In genomic region chr17:43869677-43870076, GRCm38 (mm10) we compare ENCODE assay signal across 10 mouse cellular contexts.
A peak's percentile ranks its signal among the peaks of the same experiment; 100 is the strongest.
DNase-seq lines count a peak whose midpoint lies in the region; ATAC-seq lines count a peak whose summit lies in the region.
"Had no signal": no experiment of that assay in that cellular context is flagged by ENCODE, and none has a peak within 500 bp of the region (broad histone marks: within the 10 kb centered on the region; RNA-seq: fewer than 3 reads in every experiment).

No protein-coding gene starts in this region.

- no peaks in the 10 kb centered on the region for H3K27me3 ChIP-seq in forebrain, embryonic 11.5 days (ENCODE audit: control insufficient read depth, insufficient read depth, low read length)
- no peaks in the 10 kb centered on the region; the same call in 1 of the 2 replicates for H3K27me3 ChIP-seq in forebrain, embryonic 16.5 days (replicated peaks; ENCODE audit: control insufficient read depth, insufficient read depth, low read length)
- no peaks in the 10 kb centered on the region for H3K27me3 ChIP-seq in embryonic facial prominence, embryonic 11.5 days (ENCODE audit: control insufficient read depth, insufficient read depth, low read length)
- no peaks in the 10 kb centered on the region for H3K27me3 ChIP-seq in hindbrain, embryonic 16.5 days (replicated peaks; ENCODE audit: control insufficient read depth, insufficient read depth, low read length)

- no peak overlapping the region for H3K4me2 ChIP-seq in forebrain, embryonic 11.5 days (ENCODE audit: low read depth, low read length, severe bottlenecking)
- H3K4me2 ChIP-seq in forebrain, embryonic 16.5 days (ENCODE audit: low read length) = no peak overlapping the region
- no peak overlapping the region for H3K4me2 ChIP-seq in embryonic facial prominence, embryonic 11.5 days (ENCODE audit: low read depth, low read length)
- H3K4me2 ChIP-seq in hindbrain, embryonic 16.5 days (ENCODE audit: low read length) = no peak overlapping the region

- intact Hi-C loops in left cerebral cortex, postnatal 4 days (cut with DNase I) = loop anchor here (2.0 to 10.0 kb wide), 2 partner anchors 65 to 171 kb away; partner anchors contain the start of gene Rcan2

- WGBS in forebrain, embryonic 11.5 days = 27% methylated on average over 5 of the region's 5 CpGs
- 25% methylated on average over 5 of the region's 5 CpGs for WGBS in forebrain, embryonic 16.5 days
- 23% methylated on average over 5 of the region's 5 CpGs for WGBS in embryonic facial prominence, embryonic 11.5 days
- WGBS in hindbrain, embryonic 16.5 days = 24% methylated on average over 5 of the region's 5 CpGs

- DNase-seq in forebrain, embryonic 11.5 days (ENCODE audit: low spot score) = peak; percentile 83
- DNase-seq in adrenal gland, postnatal 4 days (ENCODE audit: low spot score in 2 of 2) = peak; percentile 25 to 55
- DNase-seq in embryonic facial prominence, embryonic 11.5 days (ENCODE audit: low spot score) = peak; percentile 75
- DNase-seq in left cerebral cortex, postnatal 4 days = peak; percentile 80
- DNase-seq in ovary, adult 18-20 months (ENCODE audit: low spot score) = peak; percentile 12
- peak; percentile 22 for DNase-seq in thymus, postnatal 0 days (ENCODE audit: low spot score)

- no peak overlapping the region for H3K4me3 ChIP-seq in forebrain, embryonic 11.5 days (ENCODE audit: low read depth, low read length)
- H3K4me3 ChIP-seq in forebrain, embryonic 16.5 days (replicated peaks; ENCODE audit: low read length) = no peak overlapping the region
- no peak overlapping the region for H3K4me3 ChIP-seq in embryonic facial prominence, embryonic 11.5 days (ENCODE audit: low read depth, low read length)
- H3K4me3 ChIP-seq in hindbrain, embryonic 16.5 days (ENCODE audit: low read length) = no peak overlapping the region

- no peaks in the 10 kb centered on the region for H3K9me3 ChIP-seq in forebrain, embryonic 11.5 days (ENCODE audit: control insufficient read depth, low read length)
- no peaks in the 10 kb centered on the region for H3K9me3 ChIP-seq in forebrain, embryonic 16.5 days (ENCODE audit: control insufficient read depth, low read length)
- H3K9me3 ChIP-seq in embryonic facial prominence, embryonic 11.5 days (replicated peaks; ENCODE audit: control insufficient read depth, low read length) = no peaks in the 10 kb centered on the region
- no peaks in the 10 kb centered on the region for H3K9me3 ChIP-seq in hindbrain, embryonic 16.5 days (ENCODE audit: control insufficient read depth, low read length)

- H3K4me1 ChIP-seq in forebrain, embryonic 11.5 days (replicated peaks; ENCODE audit: control insufficient read depth, insufficient read depth, low read length) = no peaks in the 10 kb centered on the region
- H3K4me1 ChIP-seq in forebrain, embryonic 16.5 days (replicated peaks; ENCODE audit: control insufficient read depth, insufficient read depth, low read length) = no peaks in the 10 kb centered on the region
- H3K4me1 ChIP-seq in embryonic facial prominence, embryonic 11.5 days (ENCODE audit: control insufficient read depth, insufficient read depth, low read length) = no peaks in the 10 kb centered on the region
- no peaks in the 10 kb centered on the region for H3K4me1 ChIP-seq in hindbrain, embryonic 16.5 days (ENCODE audit: control insufficient read depth, insufficient read depth, low read depth, low read length)

- no peak overlapping the region for H3K9ac ChIP-seq in forebrain, embryonic 11.5 days (ENCODE audit: low read length)
- no peak overlapping the region for H3K9ac ChIP-seq in forebrain, embryonic 16.5 days (replicated peaks; ENCODE audit: low read depth, low read length)
- H3K9ac ChIP-seq in embryonic facial prominence, embryonic 11.5 days (replicated peaks; ENCODE audit: low read length) = no peak overlapping the region
- H3K9ac ChIP-seq in hindbrain, embryonic 16.5 days (ENCODE audit: low read depth, low read length) = no peak overlapping the region

- H3K27ac ChIP-seq in forebrain, embryonic 11.5 days (ENCODE audit: low read depth, low read length) = no peak overlapping the region
- H3K27ac ChIP-seq in forebrain, embryonic 16.5 days (ENCODE audit: low read length) = no peak overlapping the region
- no peak overlapping the region for H3K27ac ChIP-seq in embryonic facial prominence, embryonic 11.5 days (replicated peaks; ENCODE audit: low read depth, low read length)
- no peak overlapping the region for H3K27ac ChIP-seq in hindbrain, embryonic 16.5 days (ENCODE audit: low read depth, low read length)
- H3K27ac ChIP-seq: macrophage had no signal

- ATAC-seq in forebrain, embryonic 11.5 days (replicated peaks; ENCODE audit: low FRiP score) = no peak
- ATAC-seq in forebrain, embryonic 16.5 days = no peak
- no peak for ATAC-seq in embryonic facial prominence, embryonic 11.5 days (replicated peaks; ENCODE audit: insufficient number of reproducible peaks, low FRiP score, low TSS enrichment, low read depth)
- ATAC-seq in hindbrain, embryonic 16.5 days = 0 out of 2 replicates have a peak, but pooled peaks have one; percentile 52

- no peaks in the 10 kb centered on the region for H3K36me3 ChIP-seq in forebrain, embryonic 11.5 days (ENCODE audit: control insufficient read depth, insufficient read depth, low read length)
- H3K36me3 ChIP-seq in forebrain, embryonic 16.5 days (ENCODE audit: control insufficient read depth, insufficient read depth) = no peaks in the 10 kb centered on the region
- no peaks in the 10 kb centered on the region for H3K36me3 ChIP-seq in embryonic facial prominence, embryonic 11.5 days (replicated peaks; ENCODE audit: control insufficient read depth, insufficient read depth, low read depth, low read length)
- no peaks in the 10 kb centered on the region for H3K36me3 ChIP-seq in hindbrain, embryonic 16.5 days (ENCODE audit: control insufficient read depth, insufficient read depth, low read length)
- H3K36me3 ChIP-seq: G1E had no signal

Comparison
In these comparisons a context has a peak if more than half of its experiments do, and no peak if none do; other contexts are left out.
1. DNase-seq: peak in every context shown above with its lines; median percentile 83 in forebrain, embryonic 11.5 days; 80 in left cerebral cortex, postnatal 4 days; 75 in embryonic facial prominence, embryonic 11.5 days; 40 in adrenal gland, postnatal 4 days; 22 in thymus, postnatal 0 days; 12 in ovary, adult 18-20 months.